Mouse (Mus musculus): ENCODE data around the gene Tmco4. TPM values are rescaled to one million over a fixed set of nuclear protein-coding genes. Genes with fewer than 3 reads are reported as not detected.

Tmco4 gene
- total RNA-seq, 2 experiments from 2014 or later: 10.6 to 10.7 TPM

DNA sequence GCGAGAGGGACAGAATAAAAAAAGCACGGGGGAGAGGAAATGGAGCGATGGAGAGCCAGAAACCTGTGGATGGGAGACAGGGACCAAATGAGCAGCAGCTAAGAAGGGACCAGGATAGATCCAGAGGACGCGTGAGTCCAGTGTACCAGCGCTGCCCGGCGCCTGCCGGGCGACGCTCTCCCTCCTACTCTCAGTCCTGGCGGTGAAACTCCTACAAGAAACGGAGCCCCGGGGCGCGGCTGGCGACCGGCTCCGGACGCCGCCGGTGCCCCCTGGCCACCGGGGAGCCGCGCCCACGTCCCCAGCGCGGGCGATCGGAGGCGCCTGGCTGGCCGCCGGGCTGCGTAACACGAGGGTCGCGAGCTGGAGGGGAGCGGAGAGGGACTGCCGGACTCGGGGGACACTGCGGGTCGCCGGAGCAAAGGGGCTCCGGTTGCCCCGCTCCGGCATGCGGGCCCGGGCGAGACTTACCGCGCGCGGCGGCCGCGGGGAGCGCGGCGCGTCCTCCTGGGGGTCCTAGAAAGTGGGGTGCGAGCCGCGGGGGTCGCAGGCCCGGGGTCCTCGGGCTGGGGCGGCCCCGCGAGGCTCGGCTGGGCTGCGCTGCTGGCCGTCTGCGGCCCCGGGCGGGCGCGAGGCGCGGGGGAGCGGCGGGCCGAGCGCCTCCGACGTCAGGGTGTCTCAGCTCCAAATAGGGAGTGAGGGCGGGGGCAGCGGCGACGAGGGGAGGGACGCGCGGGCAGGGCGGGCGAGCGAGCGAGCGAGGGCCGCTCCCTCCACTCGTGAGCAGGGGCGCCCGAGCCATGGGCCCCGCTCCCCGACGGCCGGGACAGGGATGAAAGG is 119.9 kb downstream of the Tmco4 start, which contains the start of gene Nbl1:
Nbl1 (minus strand) TSS at position 638 of the 840 bp plus-strand sequence.
- DNase-seq: peak; percentile 76

DNA sequence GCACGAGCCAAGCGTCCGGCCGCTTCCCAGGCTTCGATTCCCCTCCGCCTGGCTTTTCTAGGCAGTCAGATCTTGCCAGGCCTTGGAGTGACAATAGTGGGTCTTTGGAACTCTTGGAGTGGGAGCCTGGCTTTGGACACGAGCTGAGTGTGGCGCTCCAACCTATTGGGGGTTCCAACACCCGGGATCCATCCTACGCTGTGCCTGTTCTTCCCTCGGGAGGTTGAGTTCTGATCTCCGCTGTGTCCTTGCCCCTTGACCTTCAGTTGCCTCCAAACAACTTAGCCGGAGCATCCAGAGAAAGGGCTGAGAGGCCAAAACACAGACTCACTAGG is 120.5 kb downstream of the Tmco4 start:
- DNase-seq: no peak

DNA sequence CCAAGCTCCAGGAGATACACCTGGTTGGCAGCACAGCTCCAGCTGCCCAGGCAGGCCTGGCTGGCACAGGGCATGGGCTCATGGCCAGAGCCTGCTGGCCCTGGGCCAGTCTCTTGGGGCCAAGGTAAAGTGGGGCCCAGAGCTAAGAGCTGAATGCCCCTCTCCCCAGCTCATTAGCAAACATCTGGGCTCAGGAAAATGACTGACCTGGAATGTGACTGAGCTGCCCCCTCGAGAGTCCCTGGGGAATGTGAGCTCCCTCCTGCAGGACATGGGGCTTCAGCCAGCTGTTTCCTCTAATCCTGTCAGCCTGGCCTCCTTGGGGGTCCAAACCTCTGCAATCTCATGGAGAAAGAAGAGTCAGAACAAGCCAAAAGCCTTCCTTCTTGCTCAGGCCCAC is 122.7 kb downstream of the Tmco4 start:
- no peak for DNase-seq

DNA sequence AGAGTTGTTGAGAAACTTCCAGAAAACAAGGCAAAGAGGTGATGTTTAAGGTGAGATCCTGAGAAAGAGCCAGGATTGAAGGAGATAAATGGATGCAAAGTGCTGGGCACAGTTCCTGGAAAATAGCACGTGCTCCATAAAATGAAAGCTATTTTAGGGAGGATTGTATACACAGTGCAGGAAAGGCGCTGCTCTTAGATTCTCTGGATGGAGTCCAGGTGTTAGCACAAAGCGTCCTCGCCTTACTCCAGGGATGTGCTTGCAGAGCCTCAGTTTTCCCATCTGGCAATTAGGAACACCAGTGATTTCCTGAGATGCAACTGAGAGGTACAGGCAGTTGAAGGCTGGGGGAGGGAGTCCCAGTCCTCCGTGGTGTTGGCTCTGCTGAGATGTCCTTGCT is 123.5 kb downstream of the Tmco4 start:
- no peak for DNase-seq

DNA sequence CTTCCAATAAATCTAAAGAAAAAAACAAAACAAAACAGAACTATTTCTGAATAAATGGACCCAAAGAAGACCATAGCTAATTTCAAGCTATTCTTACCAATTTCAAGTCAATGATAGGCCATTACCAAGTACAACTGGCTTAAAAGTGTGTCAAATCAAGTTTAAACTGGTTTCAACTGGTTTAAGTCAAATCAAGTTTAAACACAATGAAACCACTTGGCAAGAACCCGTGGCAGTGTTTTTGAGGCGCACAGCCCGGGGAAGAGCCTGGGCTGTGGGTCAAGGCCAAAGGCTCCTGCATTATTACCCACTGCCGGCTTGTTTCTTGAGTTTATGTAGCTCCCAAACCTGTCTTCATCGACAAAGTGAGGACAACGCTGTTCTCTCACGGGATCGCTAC is 127.6 kb downstream of the Tmco4 start:
- DNase-seq: no peak

DNA sequence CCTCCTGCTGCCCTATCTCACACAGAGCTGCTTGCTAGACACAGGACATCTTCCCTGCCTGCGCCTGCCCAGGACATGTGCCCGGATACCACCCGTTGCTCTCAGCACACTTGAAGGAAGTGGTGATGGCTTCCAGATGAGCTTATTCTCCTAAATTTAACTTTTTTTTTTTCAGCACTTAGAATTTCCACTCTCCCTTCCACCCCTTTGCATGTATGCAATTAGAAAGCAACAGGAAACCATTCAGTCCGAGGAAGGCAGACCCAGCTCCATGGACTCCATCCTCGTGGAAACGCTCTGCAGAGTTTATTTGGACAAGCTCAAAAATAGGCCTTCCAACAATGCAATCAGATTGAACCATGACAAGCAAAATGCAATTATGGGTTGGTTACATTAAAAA is 128.9 kb downstream of the Tmco4 start:
- no peak for DNase-seq

DNA sequence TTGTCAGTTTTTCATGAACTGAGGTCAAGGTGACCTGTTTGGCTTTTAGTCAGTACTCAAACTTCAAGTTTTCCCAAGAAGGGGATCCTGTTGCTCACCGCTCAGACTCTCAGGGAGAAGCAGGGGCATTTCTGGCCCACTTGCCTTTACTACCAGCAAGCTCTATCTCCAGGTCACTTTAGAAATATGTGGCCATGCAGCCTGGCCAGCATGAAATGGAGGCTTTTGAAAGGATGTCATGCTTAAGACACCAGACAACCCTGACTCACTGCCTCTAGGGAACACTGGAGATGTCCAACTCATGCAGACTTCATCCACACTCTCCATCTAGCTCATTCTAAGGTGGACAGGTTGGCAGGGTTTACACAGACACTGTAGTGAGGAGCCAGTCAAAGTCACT is 132.8 kb downstream of the Tmco4 start:
- no peak for DNase-seq

Other genes starting within 250 kb of the Tmco4 start
- under 1 TPM; 0.15 to 0.18 TPM for gene Pla2g2c, start 248.1 kb upstream of the Tmco4 start, total RNA-seq (2021)
- gene Ubxn10, start 235.7 kb upstream of the Tmco4 start, total RNA-seq (2021): 1 to 10 TPM; 1.9 to 2.7 TPM
- gene Pla2g2f, start 215.3 kb upstream of the Tmco4 start, total RNA-seq (2021): under 1 TPM; 0.28 to 0.37 TPM
- 1 to 10 TPM; 1.2 to 6.4 TPM for gene Pla2g2d, start 197.2 kb upstream of the Tmco4 start, total RNA-seq (2021)
- 10 to 100 TPM; 31.6 to 41.3 TPM for gene Pla2g5, start 109.4 kb upstream of the Tmco4 start, total RNA-seq (2021)
- gene Gm13030, start 98.9 kb upstream of the Tmco4 start, total RNA-seq (2021): not detected
- under 1 TPM in 1 of 2 experiments, not detected in 1; 0.69 TPM for gene Pla2g2e, start 94.9 kb upstream of the Tmco4 start, total RNA-seq (2021)
- gene Otud3, start 58.9 kb upstream of the Tmco4 start, total RNA-seq (2021): 10 to 100 TPM in 1 of 2 experiments, 1 to 10 TPM in 1; 9.6 to 11.5 TPM
- not detected for gene Rnf186, start 5.8 kb upstream of the Tmco4 start, total RNA-seq (2021)
- not detected for gene Htr6, start 102.7 kb downstream of the Tmco4 start, total RNA-seq (2021)
- 10 to 100 TPM; 17.2 to 28.6 TPM for gene Nbl1, start 120.1 kb downstream of the Tmco4 start, total RNA-seq (2021)
- gene Minos1, start 158.2 kb downstream of the Tmco4 start, total RNA-seq (2021): 100 to 1,000 TPM; 596 to 645 TPM
- 100 to 1,000 TPM; 356 to 380 TPM for gene Capzb, start 220.0 kb downstream of the Tmco4 start, total RNA-seq (2021)

All from heart, adult 18-20 months (tissue).